Mouse (Mus musculus) neural tube, embryonic 14.5 days (tissue): ENCODE results near the gene Spata17. TPM values are rescaled to one million over a fixed set of nuclear protein-coding genes. Genes with fewer than 3 reads are reported as not detected.

Source experiments
- ATAC-seq: fragments of 200-750 bp; cut with Nextera tagmentation; 2 replicates; pipeline ENCODE4 v1.8.0; 2017; ENCODE audit warnings: low read depth, mild to moderate bottlenecking, moderate TSS enrichment, moderate library complexity
- H3K27ac ChIP-seq: fragments of 300-500 bp; sonication (generic); 2 replicates; pipeline ENCODE4 v1.5.1; 2014; ENCODE audit warnings: low read depth, mild to moderate bottlenecking, control low read depth, low read length, moderate library complexity, mixed read lengths
- H3K27me3 ChIP-seq: fragments of 300-500 bp; sonication (generic); 2 replicates; pipeline ENCODE4 v1.6.1; 2014; ENCODE audit warnings: low read length; ENCODE audit not compliant: control insufficient read depth, insufficient read depth
- H3K36me3 ChIP-seq: fragments of 300-500 bp; sonication (generic); 2 replicates; pipeline ENCODE4 v1.6.1; 2014; ENCODE audit warnings: low read length, mixed read lengths; ENCODE audit not compliant: control insufficient read depth, insufficient read depth
- H3K4me1 ChIP-seq: fragments of 300-500 bp; sonication (generic); 2 replicates; pipeline ENCODE4 v1.6.1; 2014; ENCODE audit warnings: low read length; ENCODE audit not compliant: control insufficient read depth, insufficient read depth
- H3K4me2 ChIP-seq: fragments of 300-500 bp; sonication (generic); 2 replicates; pipeline ENCODE4 v1.6.1; 2014; ENCODE audit warnings: mild to moderate bottlenecking, low read depth, low read length, control low read depth
- H3K4me3 ChIP-seq: fragments of 300-500 bp; sonication (generic); 2 replicates; pipeline ENCODE4 v1.5.1; 2014; ENCODE audit warnings: low read depth, low read length, control low read depth, mixed read lengths
- H3K9ac ChIP-seq: fragments of 300-500 bp; sonication (generic); replicated peaks from 2 replicates; pipeline ENCODE4 v1.6.1; 2014; ENCODE audit warnings: low read depth, mild to moderate bottlenecking, control low read depth, low read length, mixed read lengths
- H3K9me3 ChIP-seq: fragments of 300-500 bp; sonication (generic); 2 replicates; pipeline ENCODE4 v1.6.1; 2016; ENCODE audit warnings: low read length; ENCODE audit not compliant: control insufficient read depth
- WGBS: fragments of 180-500 bp; shearing (Covaris S2); extraction: QIAGEN DNeasy Blood & Tissue Kit; methylation state at CpG from one replicate; pipeline ENCODE4 v1.1.7; 2014; 5-methylcytosine and 5-hydroxymethylcytosine counted together
- polyA plus RNA-seq: library from polyadenylated mRNA; unstranded; fragments of >200 nt; fragmentation: Nextera tagmentation; extraction: Ambion mirVana; gene quantifications from 2 replicates; pipeline ENCODE4 v1.2.1, GENCODE M21; 2014

Spata17 gene
- polyA plus RNA-seq, 1 experiment from 2014 or later: 1.6 TPM

DNA sequence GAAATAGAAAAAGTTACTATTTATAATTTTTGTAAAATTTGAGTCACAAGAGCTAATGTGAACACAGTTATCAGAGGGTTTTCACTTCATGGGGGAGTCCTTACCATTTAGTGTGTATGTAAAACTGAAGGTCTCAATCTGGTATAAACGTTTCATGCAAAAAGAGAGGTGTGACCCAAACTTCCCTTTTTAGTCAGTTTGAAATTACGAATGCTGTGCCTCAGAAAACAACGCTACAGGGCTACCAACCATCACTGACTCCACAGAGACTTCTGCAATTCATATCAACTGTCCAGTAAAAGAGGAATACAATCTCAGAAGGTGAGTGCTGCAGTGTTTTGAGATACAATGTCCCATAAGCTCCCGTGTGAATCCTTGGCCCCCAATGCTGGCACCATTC, 175.5 kb downstream of the Spata17 start:
- H3K27ac ChIP-seq: no peak overlapping the region
- no peaks in the 10 kb centered on the region for H3K4me1 ChIP-seq
- no peaks in the 10 kb centered on the region for H3K36me3 ChIP-seq
- no peak overlapping the region for H3K9ac ChIP-seq
- no peaks in the 10 kb centered on the region for H3K9me3 ChIP-seq
- WGBS: 91% methylated on average over 4 of the region's 4 CpGs
- no peak for ATAC-seq
- H3K4me3 ChIP-seq: no peak overlapping the region
- no peaks in the 10 kb centered on the region for H3K27me3 ChIP-seq
- H3K4me2 ChIP-seq: no peak overlapping the region

- ATAC-seq: no peak
- 97% methylated on average over 4 of the region's 4 CpGs for WGBS
- H3K9ac ChIP-seq: no peak overlapping the region
- H3K9me3 ChIP-seq: no peaks in the 10 kb centered on the region
- H3K36me3 ChIP-seq: no peaks in the 10 kb centered on the region
- no peak overlapping the region for H3K4me2 ChIP-seq
- no peaks in the 10 kb centered on the region for H3K27me3 ChIP-seq
- no peak overlapping the region for H3K4me3 ChIP-seq
- no peaks in the 10 kb centered on the region for H3K4me1 ChIP-seq
- no peak overlapping the region for H3K27ac ChIP-seq
These were observed 179.5 kb downstream of the Spata17 start for GRCm38 (mm10) chr1:187035785-187036184.

GRCm38 (mm10) chr1:187031796-187032195, 183.5 kb downstream of the Spata17 start:
- no peak overlapping the region for H3K9ac ChIP-seq
- no peak overlapping the region for H3K4me3 ChIP-seq
- no peaks in the 10 kb centered on the region for H3K9me3 ChIP-seq
- no peak overlapping the region for H3K27ac ChIP-seq
- 43% methylated on average over 6 of the region's 6 CpGs for WGBS
- no peaks in the 10 kb centered on the region for H3K4me1 ChIP-seq
- no peak overlapping the region for H3K4me2 ChIP-seq
- ATAC-seq: no peak
- H3K27me3 ChIP-seq: no peaks in the 10 kb centered on the region
- no peaks in the 10 kb centered on the region for H3K36me3 ChIP-seq

- H3K9ac ChIP-seq: no peak overlapping the region
- H3K9me3 ChIP-seq: no peaks in the 10 kb centered on the region
- H3K4me1 ChIP-seq: no peaks in the 10 kb centered on the region
- H3K36me3 ChIP-seq: no peaks in the 10 kb centered on the region
- no peak for ATAC-seq
- no peak overlapping the region for H3K4me3 ChIP-seq
- H3K4me2 ChIP-seq: no peak overlapping the region
- no peaks in the 10 kb centered on the region for H3K27me3 ChIP-seq
- WGBS: 86% methylated on average over 6 of the region's 6 CpGs
- H3K27ac ChIP-seq: no peak overlapping the region
These were observed 186.4 kb downstream of the Spata17 start for GRCm38 (mm10) chr1:187028841-187029240.

- WGBS: 80% methylated on average over 7 of the region's 7 CpGs
These were observed 195.3 kb downstream of the Spata17 start for GRCm38 (mm10) chr1:187020011-187020410.

GRCm38 (mm10) chr1:187016116-187016515, 199.1 kb downstream of the Spata17 start:
- no peak for ATAC-seq
- 65% methylated on average over 4 of the region's 4 CpGs for WGBS

More at GRCm38 (mm10) chr1:187020011-187020410, 195.3 kb downstream of the Spata17 start:
- H3K36me3 ChIP-seq: no peaks in the 10 kb centered on the region
- no peak overlapping the region for H3K4me3 ChIP-seq
- H3K27ac ChIP-seq: no peak overlapping the region
- no peaks in the 10 kb centered on the region for H3K27me3 ChIP-seq
- no peaks in the 10 kb centered on the region for H3K4me1 ChIP-seq
- ATAC-seq: no peak
- no peak overlapping the region for H3K9ac ChIP-seq
- H3K4me2 ChIP-seq: no peak overlapping the region
- H3K9me3 ChIP-seq: no peaks in the 10 kb centered on the region

GRCm38 (mm10) chr1:187015673-187016072, 199.6 kb downstream of the Spata17 start:
- Histone ChIP-seq H3K4me1 (no peaks in the 10 kb centered on the region), H3K27ac (no peak overlapping the region), H3K36me3 (no peaks in the 10 kb centered on the region), H3K27me3 (no peaks in the 10 kb centered on the region), H3K9ac (no peak overlapping the region), H3K4me3 (no peak overlapping the region), H3K9me3 (no peaks in the 10 kb centered on the region), H3K4me2 (no peak overlapping the region)
- WGBS: 91% methylated on average over 1 of the region's 1 CpGs
- ATAC-seq: no peak

More at GRCm38 (mm10) chr1:187016116-187016515, 199.1 kb downstream of the Spata17 start:
- H3K9me3 ChIP-seq: no peaks in the 10 kb centered on the region
- H3K4me1 ChIP-seq: no peaks in the 10 kb centered on the region
- no peak overlapping the region for H3K4me2 ChIP-seq
- H3K4me3 ChIP-seq: no peak overlapping the region
- H3K27ac ChIP-seq: no peak overlapping the region
- H3K36me3 ChIP-seq: no peaks in the 10 kb centered on the region
- no peaks in the 10 kb centered on the region for H3K27me3 ChIP-seq
- no peak overlapping the region for H3K9ac ChIP-seq

- no peak overlapping the region for H3K4me2 ChIP-seq
- H3K9ac ChIP-seq: no peak overlapping the region
- H3K4me1 ChIP-seq: no peaks in the 10 kb centered on the region
- H3K9me3 ChIP-seq: no peaks in the 10 kb centered on the region
- H3K27ac ChIP-seq: no peak overlapping the region
- H3K36me3 ChIP-seq: no peaks in the 10 kb centered on the region
- H3K27me3 ChIP-seq: no peaks in the 10 kb centered on the region
- H3K4me3 ChIP-seq: no peak overlapping the region
- 85% methylated on average over 2 of the region's 2 CpGs for WGBS
- no peak for ATAC-seq
These were observed 201.1 kb downstream of the Spata17 start for GRCm38 (mm10) chr1:187014141-187014540.

- 80% methylated on average over 4 of the region's 4 CpGs for WGBS
- Histone ChIP-seq H3K9ac (no peak overlapping the region), H3K4me3 (no peak overlapping the region), H3K4me1 (no peaks in the 10 kb centered on the region), H3K36me3 (no peaks in the 10 kb centered on the region), H3K9me3 (no peaks in the 10 kb centered on the region), H3K27me3 (no peaks in the 10 kb centered on the region), H3K4me2 (no peak overlapping the region), H3K27ac (no peak overlapping the region)
- no peak for ATAC-seq
These were observed 203.7 kb downstream of the Spata17 start for GRCm38 (mm10) chr1:187011601-187012000.

- no peaks in the 10 kb centered on the region for H3K36me3 ChIP-seq
- H3K4me2 ChIP-seq: no peak overlapping the region
- no peaks in the 10 kb centered on the region for H3K27me3 ChIP-seq
- WGBS: 87% methylated on average over 11 of the region's 11 CpGs
- no peaks in the 10 kb centered on the region for H3K9me3 ChIP-seq
- no peaks in the 10 kb centered on the region for H3K4me1 ChIP-seq
- H3K9ac ChIP-seq: no peak overlapping the region
- H3K27ac ChIP-seq: no peak overlapping the region
- no peak overlapping the region for H3K4me3 ChIP-seq
- ATAC-seq: no peak
These were observed 205.2 kb downstream of the Spata17 start for GRCm38 (mm10) chr1:187010071-187010470.
